Mouse (Mus musculus) heart, adult 11 months (tissue): ENCODE measurements around the gene Fkbp7.
"Not testable (repeated sequence)": the region's sequence is repeated elsewhere in the genome, so short reads cannot be mapped to it uniquely, and the experiment has no call there.

ENCODE experiments used
- DNase-seq: peaks from one replicate; pipeline ENCODE4 v3.0.0; 2022

Gene Fkbp7

GRCm38 (mm10) chr2:76665531-76665930, 7.4 kb downstream of the Fkbp7 start:
- DNase-seq = peak; percentile 37

- DNase-seq = peak; percentile 9
Measured at GRCm38 (mm10) chr2:76659419-76659818, 13.5 kb downstream of the Fkbp7 start.

GRCm38 (mm10) chr2:76658551-76658950, 14.4 kb downstream of the Fkbp7 start:
- peak; percentile 85 for DNase-seq

GRCm38 (mm10) chr2:76655982-76656381, 16.9 kb downstream of the Fkbp7 start:
- DNase-seq = peak; percentile 23

- peak; percentile 70 for DNase-seq
Measured at GRCm38 (mm10) chr2:76655444-76655843, 17.5 kb downstream of the Fkbp7 start.

GRCm38 (mm10) chr2:76654646-76655045, 18.3 kb downstream of the Fkbp7 start:
- DNase-seq = peak; percentile 23

- DNase-seq = peak; percentile 12
Measured at GRCm38 (mm10) chr2:76653070-76653469, 19.8 kb downstream of the Fkbp7 start.

- no peak for DNase-seq
Measured at GRCm38 (mm10) chr2:76648666-76649141, 24.2 kb downstream of the Fkbp7 start.

- DNase-seq = peak; percentile 100
Measured at GRCm38 (mm10) chr2:76647883-76648570, 24.9 kb downstream of the Fkbp7 start, which contains the start of the genes Prkra and Pjvk. TSS of gene Prkra (minus strand) at chr2:76648015. TSS of gene Pjvk (plus strand) at chr2:76648476.

GRCm38 (mm10) chr2:76647441-76647869, 25.5 kb downstream of the Fkbp7 start:
- no peak for DNase-seq

- DNase-seq = no peak
Measured at GRCm38 (mm10) chr2:76643801-76644200, 29.1 kb downstream of the Fkbp7 start.

- peak; percentile 8 for DNase-seq
Measured at GRCm38 (mm10) chr2:76639637-76640036, 33.3 kb downstream of the Fkbp7 start.

- peak; percentile 42 for DNase-seq
Measured at GRCm38 (mm10) chr2:76631600-76631999, 41.3 kb downstream of the Fkbp7 start.

- DNase-seq = peak; percentile 81
Measured at GRCm38 (mm10) chr2:76630293-76630692, 42.6 kb downstream of the Fkbp7 start.

GRCm38 (mm10) chr2:76622316-76622715, 50.6 kb downstream of the Fkbp7 start:
- DNase-seq = not testable (repeated sequence)

GRCm38 (mm10) chr2:76621724-76622123, 51.2 kb downstream of the Fkbp7 start:
- peak; percentile 27 for DNase-seq

- DNase-seq = peak; percentile 53
Measured at GRCm38 (mm10) chr2:76620188-76620587, 52.7 kb downstream of the Fkbp7 start.

- no peak for DNase-seq
Measured at GRCm38 (mm10) chr2:76618078-76618477, 54.8 kb downstream of the Fkbp7 start.
